Mouse (Mus musculus) CH12.LX (cell line): Measurements from ENCODE around the gene Strada. TPM values are rescaled to one million over a fixed set of nuclear protein-coding genes. Genes with fewer than 3 reads are reported as not detected.

Experiments used
- DNase-seq: peaks from one replicate; pipeline ENCODE4 v3.0.0-alpha.2; 2013; ENCODE audit errors: extremely low read depth
- H3K27ac ChIP-seq: 2 replicates; pipeline ENCODE4 v1.5.1; 2012; ENCODE audit warnings: low read depth, mild to moderate bottlenecking, control low read depth, moderate library complexity; ENCODE audit not compliant: insufficient read depth
- H3K27me3 ChIP-seq: replicated peaks from 2 replicates; pipeline ENCODE3; 2012; ENCODE audit warnings: inconsistent platforms
- H3K36me3 ChIP-seq, 2 experiments: replicated peaks in 1 of 2; 2 replicates each; pipeline versions ENCODE3 to v1.6.1; 2012; ENCODE audit warnings: inconsistent platforms in 1 of 2, low read length in 1 of 2, mild to moderate bottlenecking in 1 of 2, mixed read lengths in 1 of 2, moderate library complexity in 1 of 2; ENCODE audit not compliant: control insufficient read depth in 1 of 2, insufficient read depth in 1 of 2
- H3K4me1 ChIP-seq, 2 experiments: 2 replicates each; pipeline ENCODE4 v1.6.1; 2012; ENCODE audit warnings: inconsistent platforms in 1 of 2, moderate library complexity in 1 of 2; ENCODE audit not compliant: insufficient read depth in 2 of 2, control insufficient read depth in 1 of 2
- H3K4me2 ChIP-seq: 2 replicates; pipeline ENCODE4 v1.6.1; 2012; ENCODE audit warnings: low read depth, mild to moderate bottlenecking, control low read depth; ENCODE audit not compliant: poor library complexity, insufficient read depth, severe bottlenecking
- H3K4me3 ChIP-seq, 3 experiments: fragments of 150-350 bp in 1 of 3; sonication (generic) in 1 of 3; replicated peaks in 1 of 3; 2 replicates each; pipeline versions ENCODE3 to v1.5.1; 2011 to 2012; ENCODE audit warnings: low read depth in 2 of 3, low read length in 2 of 3, mild to moderate bottlenecking in 2 of 3, moderate library complexity in 2 of 3, control low read depth in 1 of 3, improper control_type of control experiment in 1 of 3, inconsistent platforms in 1 of 3, mixed read lengths in 1 of 3; ENCODE audit not compliant: poor library complexity in 1 of 3
- H3K79me2 ChIP-seq: replicated peaks from 2 replicates; pipeline ENCODE4 v1.6.1; 2012; ENCODE audit warnings: mild to moderate bottlenecking, moderate library complexity; ENCODE audit not compliant: control insufficient read depth, poor library complexity, insufficient read depth, severe bottlenecking; ENCODE audit errors: extremely low read depth
- H3K9ac ChIP-seq: 2 replicates; pipeline ENCODE4 v1.6.1; 2012; ENCODE audit warnings: low read depth, mild to moderate bottlenecking, control low read depth, moderate library complexity; ENCODE audit not compliant: insufficient read depth
- H3K9me3 ChIP-seq: replicated peaks from 2 replicates; pipeline ENCODE3; 2012; ENCODE audit warnings: low read length, inconsistent platforms, mixed read lengths
- CHD2 ChIP-seq: IDR thresholded peaks from 2 replicates; pipeline ENCODE4 v1.6.1; 2011; ENCODE audit warnings: low read length, improper control_type of control experiment
- E2F4 ChIP-seq: IDR thresholded peaks from 2 replicates; pipeline ENCODE4 v1.6.1; 2011; ENCODE audit warnings: low read depth, low read length, improper control_type of control experiment; ENCODE audit not compliant: insufficient replicate concordance
- ELF1 ChIP-seq: IDR thresholded peaks from 2 replicates; pipeline ENCODE4 v1.6.1; 2014; ENCODE audit warnings: low read depth, mild to moderate bottlenecking, inconsistent platforms, low read length, improper control_type of control experiment
- ETS1 ChIP-seq: conservative IDR thresholded peaks from 2 replicates; pipeline ENCODE4 v1.6.1; 2012; ENCODE audit warnings: low read depth, mild to moderate bottlenecking, inconsistent platforms, low read length, improper control_type of control experiment, moderate library complexity
- GABPA ChIP-seq: IDR thresholded peaks from 2 replicates; pipeline ENCODE4 v1.6.1; 2012; ENCODE audit warnings: low read depth, low read length, improper control_type of control experiment, inconsistent platforms; ENCODE audit not compliant: insufficient replicate concordance
- HCFC1 ChIP-seq: IDR thresholded peaks from 2 replicates; pipeline ENCODE4 v1.6.1; 2012; ENCODE audit warnings: low read depth, mild to moderate bottlenecking, inconsistent platforms, low read length, improper control_type of control experiment
- IRF4 ChIP-seq: IDR thresholded peaks from 2 replicates; pipeline ENCODE4 v1.6.1; 2014; ENCODE audit warnings: low read depth, mild to moderate bottlenecking, inconsistent platforms, low read length, improper control_type of control experiment
- JUN ChIP-seq: IDR thresholded peaks from 2 replicates; pipeline ENCODE4 v1.6.1; 2011; ENCODE audit warnings: low read depth, mild to moderate bottlenecking, low read length, improper control_type of control experiment, moderate library complexity; ENCODE audit not compliant: insufficient read depth
- JUND ChIP-seq: conservative IDR thresholded peaks from 2 replicates; pipeline ENCODE4 v1.6.1; 2011; ENCODE audit warnings: low read depth, low read length, improper control_type of control experiment
- KAT2A ChIP-seq: IDR thresholded peaks from 2 replicates; pipeline ENCODE4 v1.6.1; 2012; ENCODE audit warnings: low read length, improper control_type of control experiment, inconsistent platforms; ENCODE audit not compliant: insufficient replicate concordance
- MAFK ChIP-seq: IDR thresholded peaks from 2 replicates; pipeline ENCODE4 v1.6.1; 2011; ENCODE audit warnings: low read length, improper control_type of control experiment; ENCODE audit not compliant: insufficient replicate concordance
- MAX ChIP-seq: IDR thresholded peaks from 2 replicates; pipeline ENCODE4 v1.6.1; 2011; ENCODE audit warnings: low read length, improper control_type of control experiment
- MAZ ChIP-seq: IDR thresholded peaks from 2 replicates; pipeline ENCODE4 v1.6.1; 2012; ENCODE audit warnings: low read depth, mild to moderate bottlenecking, inconsistent platforms, low read length, improper control_type of control experiment, moderate library complexity
- MEF2A ChIP-seq: IDR thresholded peaks from 2 replicates; pipeline ENCODE4 v1.6.1; 2014; ENCODE audit warnings: low read depth, mild to moderate bottlenecking, inconsistent platforms, low read length, improper control_type of control experiment, borderline replicate concordance
- MYC ChIP-seq: IDR thresholded peaks from 2 replicates; pipeline ENCODE4 v1.6.1; 2011; ENCODE audit warnings: low read depth, mild to moderate bottlenecking, improper control_type of control experiment, low read length
- NELFE ChIP-seq: IDR thresholded peaks from 2 replicates; pipeline ENCODE4 v1.6.1; 2011; ENCODE audit warnings: low read depth, low read length, improper control_type of control experiment
- POLR2A ChIP-seq: IDR thresholded peaks from 2 replicates; pipeline ENCODE4 v1.6.1; 2011; ENCODE audit warnings: low read depth, mild to moderate bottlenecking, improper control_type of control experiment, low read length
- POLR2AphosphoS2 ChIP-seq: IDR thresholded peaks from 2 replicates; pipeline ENCODE4 v1.6.1; 2011; ENCODE audit warnings: low read depth, low read length, improper control_type of control experiment
- RAD21 ChIP-seq: IDR thresholded peaks from 2 replicates; pipeline ENCODE4 v1.6.1; 2011; ENCODE audit warnings: low read depth, mild to moderate bottlenecking, low read length, improper control_type of control experiment, moderate library complexity
- RCOR1 ChIP-seq: conservative IDR thresholded peaks from 2 replicates; pipeline ENCODE4 v1.6.1; 2012; ENCODE audit warnings: low read depth, mild to moderate bottlenecking, inconsistent platforms, low read length, improper control_type of control experiment
- UBTF ChIP-seq: IDR thresholded peaks from 2 replicates; pipeline ENCODE4 v1.6.1; 2012; ENCODE audit warnings: low read depth, mild to moderate bottlenecking, inconsistent platforms, low read length, improper control_type of control experiment, moderate library complexity
- USF1 ChIP-seq: IDR thresholded peaks from 2 replicates; pipeline ENCODE4 v1.6.1; 2014; ENCODE audit warnings: low read depth, mild to moderate bottlenecking, inconsistent platforms, low read length, improper control_type of control experiment
- USF2 ChIP-seq: conservative IDR thresholded peaks from 2 replicates; pipeline ENCODE4 v1.6.1; 2011; ENCODE audit warnings: low read depth, low read length, improper control_type of control experiment
- ZC3H11A ChIP-seq: IDR thresholded peaks from 2 replicates; pipeline ENCODE4 v1.6.1; 2012; ENCODE audit warnings: low read depth, mild to moderate bottlenecking, inconsistent platforms, low read length, improper control_type of control experiment
- ZKSCAN1 ChIP-seq: IDR thresholded peaks from 2 replicates; pipeline ENCODE4 v1.6.1; 2012; ENCODE audit warnings: low read depth, inconsistent platforms, low read length, improper control_type of control experiment, borderline replicate concordance
- ZMIZ1 ChIP-seq: IDR thresholded peaks from 2 replicates; pipeline ENCODE4 v1.6.1; 2012; ENCODE audit warnings: low read depth, mild to moderate bottlenecking, inconsistent platforms, low read length, improper control_type of control experiment
- ZNF384 ChIP-seq: IDR thresholded peaks from 2 replicates; pipeline ENCODE4 v1.6.1; 2012; ENCODE audit warnings: low read depth, low read length, improper control_type of control experiment, inconsistent platforms
- dilution Hi-C: fragments of 300-500 bp; cut with MboI; formaldehyde crosslinking; loops from 2 replicates; pipeline ENCODE4 v1.14.3; 2020; ENCODE audit warnings: low sequenced_read_pairs; ENCODE audit not compliant: extremely low pct_unique_long_range_greater_than_20kb, extremely low pct_ligation_motif_present
- in situ Hi-C: fragments of 300-500 bp; cut with MboI; formaldehyde crosslinking; loops from 3 replicates; pipeline ENCODE4 v1.14.3; 2019; ENCODE audit warnings: low sequenced_read_pairs, low pct_ligation_motif_present, low pct_unique_long_range_greater_than_20kb, mixed read lengths
- polyA plus RNA-seq: library from polyadenylated mRNA; unstranded; fragments of >175 nt; gene quantifications from 2 replicates; pipeline ENCODE4 v1.2.1, GENCODE M21; 2012; ENCODE audit warnings: low read depth; ENCODE audit not compliant: insufficient read length
- total RNA-seq, 2 experiments: library from RNA; depleted of rRNA; stranded (reverse); fragments of 300-350 nt in 1 of 2; fragments of >200 nt in 1 of 2; gene quantifications; 2 replicates each; pipeline ENCODE4 v1.2.3; 2012 to 2014

The Strada gene
- total and polyA plus RNA-seq, 3 experiments: 36.8 to 51.7 (median 41.7) TPM

DNA sequence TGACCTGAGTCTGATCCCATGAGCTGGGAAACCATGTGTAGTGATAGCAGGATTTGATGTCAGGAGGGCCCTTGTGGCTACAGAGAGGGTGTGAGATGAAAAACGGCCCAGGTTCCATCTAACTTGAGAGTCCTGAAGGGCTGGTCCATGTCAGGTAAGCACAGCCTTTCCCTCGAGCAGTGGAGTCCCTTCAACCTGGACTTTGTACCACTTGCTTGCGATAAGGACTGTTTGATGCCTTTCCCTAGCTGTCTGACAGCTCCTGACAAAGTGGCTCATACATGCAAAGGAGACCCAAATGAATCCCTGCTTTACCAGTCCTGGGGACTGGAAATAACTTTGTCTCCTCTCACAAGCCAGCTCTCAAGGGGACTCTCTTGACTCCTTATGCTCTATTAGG lies 50.7 kb downstream of the Strada start:
- no peak for DNase-seq
- no peak overlapping the region for H3K4me2 ChIP-seq
- TF ChIP-seq ZC3H11A (no peak), ELF1 (no peak), E2F4 (no peak), CHD2 (no peak), POLR2AphosphoS2 (no peak; the same call in 1 of the 2 replicates), KAT2A (no peak), USF2 (no peak), MAX (no peak), ETS1 (no peak), UBTF (no peak), MYC (no peak), NELFE (no peak), MEF2A (no peak), RCOR1 (no peak)
- no peak overlapping the region for H3K4me3 ChIP-seq
- in situ Hi-C loops: no loop called here
- peaks cover 69 to 92% of the 10 kb centered on the region in 2 experiments for H3K36me3 ChIP-seq
- H3K9me3 ChIP-seq: no peaks in the 10 kb centered on the region
- H3K27me3 ChIP-seq: no peaks in the 10 kb centered on the region
- H3K9ac ChIP-seq: no peak overlapping the region
- H3K27ac ChIP-seq: no peak overlapping the region
- peaks cover 7 to 25% of the 10 kb centered on the region in 2 experiments for H3K4me1 ChIP-seq
- dilution Hi-C loops: no loop called here
- no peaks in the 10 kb centered on the region for H3K79me2 ChIP-seq

DNA sequence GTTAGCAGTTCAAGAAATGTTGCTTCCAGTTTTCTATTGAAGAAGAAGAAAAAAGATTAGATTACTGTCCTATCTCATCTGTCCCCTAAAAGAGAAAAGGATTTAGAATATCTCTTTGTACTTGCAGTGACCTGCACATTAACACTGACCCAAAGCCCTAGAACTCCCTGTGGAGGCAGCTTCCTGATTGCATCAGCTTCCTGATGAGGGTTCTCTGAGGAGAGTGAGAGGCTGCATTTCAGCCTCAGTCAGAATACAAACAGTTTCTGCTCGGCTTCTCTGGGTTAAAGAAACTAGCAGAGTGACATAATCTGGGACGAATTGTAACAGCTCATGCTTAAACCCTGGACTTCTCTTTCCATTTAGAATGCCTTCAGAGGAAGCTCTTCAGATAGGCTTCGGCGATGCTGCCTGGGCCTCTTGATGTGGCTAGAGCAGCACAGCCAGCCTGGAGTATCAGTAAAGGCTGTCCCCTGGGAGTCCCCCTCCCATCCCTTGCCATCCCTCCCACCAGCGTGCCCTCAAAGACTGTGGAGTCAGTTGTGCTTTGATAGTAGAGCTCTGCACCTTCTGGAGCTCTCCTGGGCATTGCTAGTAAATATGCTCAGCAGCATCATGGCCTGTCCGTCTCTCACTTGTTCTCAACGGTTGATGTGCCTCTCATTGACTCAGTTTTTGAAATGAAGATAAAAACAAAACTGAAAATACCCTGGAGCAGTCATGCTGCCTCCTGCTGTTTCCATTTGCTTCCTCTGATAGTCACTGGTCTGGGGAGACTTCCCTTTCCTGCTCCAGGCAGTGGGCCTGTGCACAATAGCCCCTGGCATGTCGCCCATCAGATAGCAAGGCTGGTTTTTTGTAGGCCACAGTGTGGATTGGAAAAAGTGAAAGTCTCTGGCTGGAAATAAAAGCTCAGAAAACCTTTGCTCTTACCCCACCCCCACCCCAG lies 67.1 kb downstream of the Strada start:
- dilution Hi-C loops: no loop called here
- TF ChIP-seq ZMIZ1 (no peak), GABPA (no peak), MAZ (peak; percentile 60; the same call in 1 of the 2 replicates), ZC3H11A (no peak), ZNF384 (no peak), IRF4 (peak; percentile 54; the same call in 1 of the 2 replicates), UBTF (no peak), ETS1 (peak; percentile 15; the same call in 1 of the 2 replicates), CHD2 (peak; percentile 65; the same call in 1 of the 2 replicates), NELFE (peak; percentile 41), HCFC1 (peak; percentile 20), MEF2A (peak; percentile 40; the same call in 1 of the 2 replicates), JUND (no peak), USF1 (no peak), KAT2A (0 out of 2 replicates have a peak, but pooled peaks have one; percentile 6), POLR2A (peak; percentile 38), ZKSCAN1 (no peak), MAFK (no peak), JUN (no peak), POLR2AphosphoS2 (no peak), ELF1 (peak; percentile 84), RAD21 (no peak; the same call in 1 of the 2 replicates)

More for the DNA sequence above, 67.1 kb downstream of the Strada start:
- in situ Hi-C loops: loop anchor here (5.0 kb wide), 1 partner anchor 48 kb away; no protein-coding TSS in a partner anchor
- peaks cover 11 to 42% of the 10 kb centered on the region in 2 experiments for H3K4me1 ChIP-seq
- peak overlapping the region; percentile 92 for H3K9ac ChIP-seq
- H3K4me2 ChIP-seq: peak overlapping the region; percentile 88
- peak overlapping the region in 2 of 3 experiments; percentile 2 to 20 for H3K4me3 ChIP-seq
- peak overlapping the region; percentile 98 for H3K27ac ChIP-seq
- H3K9me3 ChIP-seq: no peaks in the 10 kb centered on the region
- H3K79me2 ChIP-seq: no peaks in the 10 kb centered on the region; the same call in 1 of the 2 replicates
- H3K27me3 ChIP-seq: no peaks in the 10 kb centered on the region
- DNase-seq: peak; percentile 78
- H3K36me3 ChIP-seq: peaks cover 7 to 43% of the 10 kb centered on the region in 2 experiments
